Comparison of ENCODE assay signal across 16 mouse cellular contexts in genomic region chr11:104292443-104293220, GRCm38 (mm10).
DNase-seq lines count a peak whose midpoint lies in the region; ATAC-seq and TF ChIP-seq lines count a peak whose summit lies in the region.
"Had no signal": no experiment of that assay in that cellular context is flagged by ENCODE, and none has a peak within 500 bp of the region (broad histone marks: within the 10 kb centered on the region; RNA-seq: fewer than 3 reads in every experiment).

No protein-coding gene starts in this region.

- 90% methylated on average over 7 of the region's 7 CpGs for WGBS in intestine, embryonic 14.5 days
- 48% methylated on average over 7 of the region's 7 CpGs for WGBS in liver, embryonic 16.5 days (ENCODE audit: insufficient replicate concordance)

- no peak overlapping the region for H3K9ac ChIP-seq in intestine, embryonic 14.5 days (ENCODE audit: low read length)
- no peak overlapping the region for H3K9ac ChIP-seq in liver, embryonic 16.5 days (ENCODE audit: low read depth, low read length)
- H3K9ac ChIP-seq: embryonic facial prominence, embryonic 12.5 days; forebrain, embryonic 15.5 days; midbrain, embryonic 12.5 days had no signal

- H3K4me1 ChIP-seq in E14TG2a.4 (replicated peaks; ENCODE audit: low read depth, low read length), result peaks cover 94% of the 10 kb centered on the region
- H3K4me1 ChIP-seq in G1E (ENCODE audit: insufficient read depth, low read depth, low read length), result peaks cover 86% of the 10 kb centered on the region
- H3K4me1 ChIP-seq in intestine, embryonic 14.5 days (replicated peaks; ENCODE audit: control insufficient read depth, insufficient read depth, low read length), result peaks cover 11% of the 10 kb centered on the region; the same call in 1 of the 2 replicates
- H3K4me1 ChIP-seq in liver, embryonic 16.5 days (ENCODE audit: control insufficient read depth, low read depth, low read length), result peaks cover 29% of the 10 kb centered on the region

- no peak overlapping the region for H3K4me2 ChIP-seq in intestine, embryonic 14.5 days (ENCODE audit: low read length)
- peak overlapping the region; percentile 42; the same call in 1 of the 2 replicates for H3K4me2 ChIP-seq in liver, embryonic 16.5 days (ENCODE audit: low read depth, low read length)
- H3K4me2 ChIP-seq: embryonic facial prominence, embryonic 12.5 days; forebrain, embryonic 15.5 days; midbrain, embryonic 12.5 days had no signal

- H3K9me3 ChIP-seq in E14TG2a.4 (ENCODE audit: low read length) (no peaks in the 10 kb centered on the region), G1E (replicated peaks) (no peaks in the 10 kb centered on the region)
- no peaks in the 10 kb centered on the region for H3K9me3 ChIP-seq in intestine, embryonic 14.5 days (ENCODE audit: control insufficient read depth, low read length)
- H3K9me3 ChIP-seq in liver, embryonic 16.5 days (replicated peaks; ENCODE audit: control insufficient read depth, low read length), result no peaks in the 10 kb centered on the region
- H3K9me3 ChIP-seq: embryonic facial prominence, embryonic 12.5 days; forebrain, embryonic 15.5 days; midbrain, embryonic 12.5 days had no signal

- H3K36me3 ChIP-seq in E14TG2a.4 (ENCODE audit: insufficient read depth, low read length) (no peaks in the 10 kb centered on the region), G1E (replicated peaks) (no peaks in the 10 kb centered on the region)
- no peaks in the 10 kb centered on the region for H3K36me3 ChIP-seq in intestine, embryonic 14.5 days (ENCODE audit: control insufficient read depth, insufficient read depth, low read length)
- H3K36me3 ChIP-seq in liver, embryonic 16.5 days (ENCODE audit: control insufficient read depth, insufficient read depth), result no peaks in the 10 kb centered on the region
- H3K36me3 ChIP-seq: embryonic facial prominence, embryonic 12.5 days had no signal

- H3K4me3 ChIP-seq in E14TG2a.4 (replicated peaks; ENCODE audit: low read length) (peak overlapping the region; percentile 14; the same call in 1 of the 2 replicates), G1E (ENCODE audit: low read depth, low read length) (peak overlapping the region; percentile 24; the same call in 1 of the 2 replicates)
- no peak overlapping the region for H3K4me3 ChIP-seq in intestine, embryonic 14.5 days (ENCODE audit: low read depth, low read length)
- no peak overlapping the region for H3K4me3 ChIP-seq in liver, embryonic 16.5 days (ENCODE audit: low read depth, low read length)
- H3K4me3 ChIP-seq: embryonic facial prominence, embryonic 12.5 days; forebrain, embryonic 15.5 days; midbrain, embryonic 12.5 days; myocyte had no signal

- TF ChIP-seq CTCF in E14TG2a.4 (conservative IDR thresholded peaks at IDR 0.05; ENCODE audit: low read length) (no peak), G1E (IDR thresholded peaks at IDR 0.05; ENCODE audit: low read depth, low read length) (no peak)

- no peaks in the 10 kb centered on the region for H3K27me3 ChIP-seq in E14TG2a.4 (ENCODE audit: insufficient read depth, low read length)
- H3K27me3 ChIP-seq in G1E (ENCODE audit: insufficient read depth, low read length), result peaks cover 7% of the 10 kb centered on the region; the same call in 1 of the 2 replicates
- H3K27me3 ChIP-seq in intestine, embryonic 14.5 days (replicated peaks; ENCODE audit: control insufficient read depth, insufficient read depth, low read length), result no peaks in the 10 kb centered on the region
- no peaks in the 10 kb centered on the region for H3K27me3 ChIP-seq in liver, embryonic 16.5 days (ENCODE audit: control insufficient read depth, insufficient read depth, low read depth, low read length)
- H3K27me3 ChIP-seq: embryonic facial prominence, embryonic 12.5 days; forebrain, embryonic 15.5 days; midbrain, embryonic 12.5 days had no signal

- no peak for DNase-seq in G1E (ENCODE audit: low spot score)
- DNase-seq in intestine, embryonic 14.5 days (ENCODE audit: low spot score), result no peak
- DNase-seq in gastrocnemius, adult 8-10 months (ENCODE audit: low spot score in 2 of 2), result no peak
- no peak for DNase-seq in c-Kit-positive CD71-positive TER-119-positive erythroid progenitor cells, embryonic 14.5 days (ENCODE audit: low spot score)
- DNase-seq in cerebellum, adult 18-20 months, result no peak
- DNase-seq: cerebellum, adult 11 months; gastrocnemius, postnatal 14 days; kidney, postnatal 10 days; lung, postnatal 14 days had no signal

- peak overlapping the region; percentile 36; the same call in 1 of the 2 replicates for H3K27ac ChIP-seq in intestine, embryonic 14.5 days (ENCODE audit: low read depth)
- peak overlapping the region; percentile 73 for H3K27ac ChIP-seq in liver, embryonic 16.5 days (ENCODE audit: low read length)
- H3K27ac ChIP-seq: embryonic facial prominence, embryonic 12.5 days; forebrain, embryonic 15.5 days; midbrain, embryonic 12.5 days had no signal

- ATAC-seq in G1E (ENCODE audit: extremely low read depth, insufficient number of reproducible peaks, low FRiP score, poor library complexity, severe bottlenecking), result no peak
- no peak; the same call in none of the 2 replicates for ATAC-seq in intestine, embryonic 14.5 days (replicated peaks; ENCODE audit: low FRiP score, low TSS enrichment, low read depth)
- peak; percentile 12 for ATAC-seq in liver, embryonic 16.5 days (ENCODE audit: low read depth)
- ATAC-seq: CD4-positive, CD25-positive, alpha-beta regulatory T cell, adult 4 months; forebrain, embryonic 15.5 days had no signal

Comparison
In these comparisons a context has a peak if more than half of its experiments do, and no peak if none do; other contexts are left out.
1. H3K4me3 ChIP-seq: peak in E14TG2a.4 (single experiment) and G1E (single experiment); none in intestine, embryonic 14.5 days (single experiment) and liver, embryonic 16.5 days (single experiment).